Mouse (Mus musculus) olfactory bulb, adult 2 months (tissue): ENCODE measurements around the gene Psg21.
"Not testable (repeated sequence)": the region's sequence is repeated elsewhere in the genome, so short reads cannot be mapped to it uniquely, and the experiment has no call there.

Experiments
- CTCF ChIP-seq: fragments of 200-500 bp; IDR thresholded peaks from 2 replicates; pipeline ENCODE4 v1.5.1; 2012; ENCODE audit warnings: low read depth, mild to moderate bottlenecking, low read length, moderate library complexity; ENCODE audit not compliant: insufficient read depth
- POLR2A ChIP-seq: fragments of 200-500 bp; IDR thresholded peaks from 2 replicates; pipeline ENCODE4 v1.6.1; 2012; ENCODE audit warnings: mild to moderate bottlenecking, low read depth, low read length, moderate library complexity; ENCODE audit not compliant: insufficient read depth

- TF ChIP-seq CTCF, POLR2A: not testable (repeated sequence)
These were observed 29.6 kb downstream of the Psg21 start for GRCm38 (mm10) chr7:18626921-18627320.
